Mouse (Mus musculus) frontal cortex, adult 2 months (tissue): ENCODE measurements at regions not wholly inside any gene's neighbourhood (a gene's known extent, or its start where the extent isn't known, plus 50 kb on each side); places are given as distances from the start of the nearest gene placed in this dataset.
"Not testable (repeated sequence)": the region's sequence is repeated elsewhere in the genome, so short reads cannot be mapped to it uniquely, and the experiment has no call there.

ENCODE experiments used
- DNase-seq, 2 experiments: peaks; one replicate each; pipeline ENCODE4 v3.0.0; 2022; ENCODE audit warnings: low spot score in 1 of 2; ENCODE audit errors: extremely low spot score in 1 of 2

- no peak for DNase-seq
These were observed 229.8 kb downstream of the Utp18 start for GRCm38 (mm10) chr11:93655602-93656239.

GRCm38 (mm10) chr11:93653401-93653800 is 232.2 kb downstream of the Utp18 start:
- peak in 1 of 2 experiments; percentile 44 for DNase-seq

GRCm38 (mm10) chr11:93651966-93652365 is 233.6 kb downstream of the Utp18 start:
- DNase-seq, result not testable (repeated sequence)
